Mouse (Mus musculus) c-Kit-positive CD71-negative TER-119-negative erythroid progenitor cells, embryonic 14.5 days (primary cell): Measurements from ENCODE around the gene Spib.
A peak's percentile ranks its signal among the peaks of the same experiment; 100 is the strongest.

Source experiments
- DNase-seq: peaks from one replicate; pipeline ENCODE4 v3.0.0-alpha.2; 2013; ENCODE audit warnings: low read depth

Spib gene

GRCm38 (mm10) chr7:44531946-44532732 lies at the start of gene Spib:
TSS of gene Spib (minus strand) at chr7:44532071.
- no peak for DNase-seq

DNA sequence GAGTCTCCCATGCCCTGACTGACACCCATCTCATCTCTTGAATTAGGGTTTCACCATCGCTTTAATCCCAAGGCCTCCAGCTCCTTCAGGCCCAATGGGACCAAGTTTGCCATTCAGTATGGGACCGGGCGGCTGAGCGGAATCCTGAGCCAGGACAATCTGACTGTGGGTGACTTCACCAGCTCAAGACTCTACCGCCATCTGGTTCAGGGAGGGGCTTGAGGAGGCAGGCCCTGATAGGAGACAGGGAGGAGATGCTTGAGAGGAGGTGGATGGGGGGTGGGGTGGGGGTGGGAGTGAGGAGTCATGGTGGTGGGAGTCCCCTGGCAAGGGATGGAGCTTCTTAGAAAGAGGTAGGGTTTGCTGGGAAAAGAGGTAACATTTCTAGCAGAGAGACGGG lies 49.8 kb upstream of the Spib start:
- DNase-seq: no peak

DNA sequence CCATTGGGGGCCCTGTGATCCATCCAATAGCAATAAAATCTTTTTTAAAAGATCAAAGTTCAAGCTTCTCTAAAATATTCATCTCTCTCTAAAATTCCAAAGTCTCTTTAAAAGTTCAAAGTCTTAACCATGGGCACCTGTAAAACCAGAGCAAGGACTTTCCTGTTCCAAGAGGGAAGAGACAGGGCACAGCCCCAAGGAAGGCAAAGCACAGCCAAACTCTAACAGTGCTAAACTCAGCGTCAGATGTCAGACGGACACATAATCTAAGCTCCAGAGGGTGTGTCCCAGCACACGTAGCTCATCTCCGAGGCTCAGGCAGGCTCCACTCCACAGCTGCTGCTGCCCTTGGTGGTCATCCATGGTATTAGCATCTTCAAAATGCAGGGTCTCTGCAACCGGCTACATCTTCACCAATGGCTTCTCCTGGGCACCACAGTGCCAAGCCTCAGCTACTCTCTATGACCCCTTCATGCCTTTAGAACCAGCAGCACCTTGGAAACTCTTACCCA lies 44.5 kb upstream of the Spib start:
- DNase-seq: no peak

GRCm38 (mm10) chr7:44572956-44573484 lies 41.1 kb upstream of the Spib start:
- DNase-seq: no peak

- no peak for DNase-seq
These were observed 40.4 kb upstream of the Spib start, which contains the start of gene Napsa for GRCm38 (mm10) chr7:44572213-44572701. TSS of gene Napsa (plus strand) at chr7:44572380.

DNA sequence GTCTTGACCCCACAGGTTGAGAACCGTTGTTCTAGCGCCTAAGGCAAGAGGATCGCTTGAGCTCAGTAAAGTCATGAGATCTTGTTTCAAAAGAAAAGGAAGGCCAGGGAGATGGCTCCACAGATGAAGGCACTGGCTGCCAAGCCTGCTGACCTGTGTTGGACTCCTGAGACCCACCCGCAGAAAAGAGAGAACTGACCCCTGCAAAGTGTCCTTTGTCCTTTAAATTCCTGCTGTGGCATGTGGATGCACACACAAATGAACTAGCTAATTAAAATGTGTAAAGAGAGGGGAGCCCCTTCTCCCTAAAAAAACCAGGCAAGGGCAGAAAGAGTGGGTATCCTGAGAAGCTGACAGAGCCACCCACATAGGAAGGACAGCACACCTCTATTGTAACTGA lies 39.9 kb upstream of the Spib start:
- no peak for DNase-seq

DNA sequence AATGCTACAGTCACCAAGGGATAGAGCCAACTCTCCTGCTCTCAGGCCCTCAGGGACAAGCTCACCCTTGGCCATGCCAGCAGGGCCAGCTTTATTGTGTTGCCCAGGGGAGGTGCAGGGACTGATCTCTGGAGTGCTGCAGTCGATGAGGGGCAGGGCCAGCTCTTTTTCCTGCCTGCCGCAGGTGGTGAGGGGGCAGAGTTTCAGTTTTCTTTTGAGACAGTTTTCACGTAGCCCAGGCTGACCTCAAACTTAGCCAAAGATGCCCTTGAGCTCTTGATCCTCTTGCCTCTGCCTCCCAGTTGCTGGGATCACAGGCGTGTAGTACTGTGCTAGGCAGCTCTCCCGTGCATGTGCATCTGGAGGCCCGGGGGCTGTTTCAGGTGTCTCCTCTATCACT lies 39.1 kb upstream of the Spib start:
- no peak for DNase-seq

- DNase-seq: no peak
These were observed 36.9 kb upstream of the Spib start for GRCm38 (mm10) chr7:44568803-44569202.

DNA sequence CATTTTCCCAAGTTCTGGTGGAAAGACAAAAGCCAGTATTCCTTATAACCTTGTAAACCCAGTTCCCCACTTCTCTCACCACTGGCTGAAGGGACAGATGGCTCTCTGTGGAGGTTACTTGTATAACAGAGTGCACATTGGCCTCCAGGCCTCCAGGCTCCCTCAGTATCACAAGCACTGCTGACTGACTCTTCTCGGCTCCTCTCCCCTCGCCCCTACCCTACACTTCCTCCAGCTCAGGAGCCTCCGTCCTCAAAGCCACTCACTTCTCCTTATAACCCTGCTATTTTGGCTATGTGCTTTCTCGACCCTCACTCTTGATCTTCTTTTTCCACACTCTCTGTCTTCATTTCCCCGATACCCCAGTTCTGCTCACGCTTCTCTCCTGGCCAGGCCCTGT lies 33.5 kb upstream of the Spib start:
- DNase-seq: no peak

DNA sequence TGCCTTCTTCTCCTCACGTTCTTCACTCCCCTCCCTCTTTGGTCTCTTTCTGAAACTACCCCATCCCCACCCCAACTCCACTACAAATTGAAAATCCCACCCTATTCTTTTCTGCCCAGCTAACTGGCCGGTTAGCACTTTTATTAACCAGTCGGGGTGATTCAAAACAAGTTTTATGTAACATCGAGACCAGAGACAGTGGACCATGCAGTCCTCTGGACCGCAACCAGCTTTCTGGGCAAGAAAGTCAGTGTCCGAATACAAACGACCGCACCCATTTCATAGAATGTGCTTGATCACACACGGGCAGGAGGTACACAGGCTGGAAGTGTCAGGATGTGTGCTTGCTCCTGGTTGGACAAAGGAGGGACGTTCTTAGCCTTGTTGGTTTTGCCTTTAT lies 32.6 kb upstream of the Spib start:
- DNase-seq: no peak

DNA sequence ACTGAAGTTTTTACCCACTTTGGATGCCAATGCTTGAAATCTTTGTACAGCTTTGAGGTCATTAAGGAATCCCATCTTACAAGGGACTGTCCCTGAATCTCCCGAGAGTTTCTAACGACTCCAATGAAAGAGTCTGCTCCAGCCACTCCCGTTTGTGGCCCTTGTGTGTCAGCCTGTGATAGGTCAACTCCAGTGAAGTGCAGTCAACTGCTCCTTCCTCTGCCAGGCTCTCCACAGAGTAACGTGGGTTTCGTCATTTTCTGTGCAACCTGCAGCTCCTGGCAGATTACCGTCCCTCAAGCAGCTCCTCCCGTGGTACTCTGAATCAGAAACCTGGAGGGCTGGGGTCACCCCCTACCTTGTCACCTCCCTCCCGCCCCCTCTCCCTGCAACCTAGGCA lies 31.4 kb upstream of the Spib start:
- no peak for DNase-seq

- peak; percentile 82 for DNase-seq
These were observed 28.8 kb upstream of the Spib start for GRCm38 (mm10) chr7:44560435-44561400.

GRCm38 (mm10) chr7:44557629-44558028 lies 25.8 kb upstream of the Spib start:
- no peak for DNase-seq

DNA sequence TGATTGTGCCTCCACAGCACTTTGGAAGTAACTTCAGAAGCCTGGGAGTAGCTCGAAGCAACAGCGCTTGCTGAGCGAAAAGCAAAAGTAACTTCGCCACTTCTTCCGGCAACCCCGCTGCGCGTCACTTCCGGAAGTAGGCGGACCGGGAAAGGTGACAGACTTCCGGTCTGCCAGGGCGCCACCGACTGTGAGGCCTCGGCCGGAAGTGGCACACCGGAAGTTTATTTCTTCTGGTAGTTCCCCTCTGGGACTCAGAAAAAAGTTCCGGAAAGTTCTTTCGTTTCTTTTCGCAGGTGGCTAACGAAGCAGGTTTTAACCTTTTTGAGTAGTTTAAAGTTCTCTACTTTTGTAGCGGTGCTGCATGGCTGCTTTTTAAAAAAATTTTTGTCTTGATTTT lies 22.0 kb upstream of the Spib start, which contains the start of gene Nr1h2:
Nr1h2 (minus strand) TSS at position 126 of the 400 bp plus-strand sequence.
- DNase-seq: peak; percentile 93

- peak; percentile 91 for DNase-seq
These were observed 21.4 kb upstream of the Spib start for GRCm38 (mm10) chr7:44553196-44553764.

DNA sequence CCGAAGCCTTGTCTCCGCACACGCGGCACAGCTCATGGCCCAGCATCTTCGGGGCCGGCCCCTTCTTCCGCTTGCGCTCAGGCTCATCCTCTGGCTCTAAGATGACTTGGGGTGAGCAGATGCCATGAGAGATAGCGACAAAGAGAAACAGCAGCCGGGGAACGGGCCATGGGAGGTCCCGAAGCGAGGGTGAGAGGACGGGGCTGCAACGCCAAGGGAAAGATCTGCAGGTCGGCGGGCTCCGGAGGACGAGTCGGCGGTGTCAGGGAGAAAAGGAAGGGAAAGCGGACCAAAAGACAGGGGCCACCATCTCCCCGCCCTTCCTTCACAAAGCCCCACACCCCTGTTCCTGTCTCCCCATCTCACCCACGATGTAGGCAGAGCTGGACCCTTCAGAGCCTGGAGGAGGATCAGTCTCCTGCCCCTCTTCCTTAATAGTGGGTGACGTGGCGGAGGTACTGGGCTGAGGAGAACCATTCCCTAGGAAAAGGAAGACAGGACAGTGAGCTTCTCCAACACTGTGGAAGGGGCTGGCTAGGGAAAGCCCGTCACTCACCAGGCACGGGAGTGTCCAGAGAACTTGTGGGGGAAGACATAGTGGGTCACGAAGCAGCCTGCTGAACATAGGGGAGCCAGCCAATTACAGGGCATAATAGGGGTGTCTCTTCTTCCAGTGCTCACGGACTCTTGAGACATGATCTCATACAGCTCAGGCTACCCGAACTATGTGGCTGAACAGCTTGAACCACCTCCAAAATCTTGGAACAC lies 20.5 kb upstream of the Spib start:
- DNase-seq: no peak

GRCm38 (mm10) chr7:44551731-44552130 lies 19.9 kb upstream of the Spib start:
- DNase-seq: no peak

- DNase-seq: no peak
These were observed 19.4 kb upstream of the Spib start for GRCm38 (mm10) chr7:44551301-44551700.

- DNase-seq: no peak
These were observed 18.5 kb upstream of the Spib start for GRCm38 (mm10) chr7:44550409-44550678.

DNA sequence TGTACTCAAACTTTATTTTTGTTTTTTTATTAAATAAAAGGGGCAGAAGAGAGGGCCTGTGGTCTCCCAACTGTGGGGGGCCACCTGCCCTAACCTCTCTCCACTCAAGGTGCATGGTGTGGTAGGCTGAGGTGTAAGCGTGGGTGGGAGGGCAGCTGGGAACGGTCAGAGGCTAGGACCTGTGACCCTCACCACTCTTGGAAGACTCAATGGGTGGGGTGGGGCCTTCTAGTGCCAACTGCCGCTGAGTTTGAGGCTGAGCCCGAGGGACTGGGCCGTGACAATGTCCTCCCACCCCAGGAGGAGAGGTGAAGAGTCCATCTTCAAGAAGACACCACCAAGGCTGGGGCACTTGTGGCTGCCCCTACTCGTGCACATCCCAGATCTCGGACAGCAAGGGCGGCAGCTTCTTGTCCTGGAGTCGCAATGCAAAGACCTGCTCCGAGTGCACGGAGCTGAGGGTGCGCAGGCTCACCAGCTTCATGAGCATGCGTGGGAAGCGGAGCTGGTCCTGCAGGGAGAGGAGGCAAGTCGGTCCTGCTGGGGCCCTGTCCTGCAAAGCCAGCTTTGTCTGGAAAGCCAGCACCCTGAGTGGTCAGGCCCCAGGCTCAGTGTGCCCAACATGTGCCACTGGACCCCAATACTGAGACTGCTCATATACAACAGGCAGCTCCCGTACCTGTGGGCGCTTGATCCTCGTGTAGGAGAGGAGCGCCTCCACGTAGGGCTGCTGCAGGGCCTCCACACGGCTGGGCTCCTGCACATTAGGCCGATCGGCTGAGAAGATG lies 17.9 kb upstream of the Spib start:
- DNase-seq: no peak
